Comparison of ENCODE assay signal across 24 mouse cellular contexts in genomic region chr4:71283147-71283546, GRCm38 (mm10).
"Had no signal": no experiment of that assay in that cellular context is flagged by ENCODE, and none has a peak within 500 bp of the region (broad histone marks: within the 10 kb centered on the region; RNA-seq: fewer than 3 reads in every experiment).

No protein-coding gene starts in this region.

- ATAC-seq: hindbrain, embryonic 16.5 days had no signal

- H3K27me3 ChIP-seq: heart, embryonic 12.5 days; hindbrain, embryonic 12.5 days; kidney, embryonic 15.5 days; limb, embryonic 12.5 days; liver, embryonic 13.5 days; liver, embryonic 15.5 days had no signal

- DNase-seq: gastrocnemius, adult 2 months; gastrocnemius, postnatal 10 days; gastrocnemius, postnatal 25 days; heart, adult 18-20 months; heart, postnatal 10 days; heart, postnatal 4 days; kidney, adult 11 months; kidney, adult 2 months; kidney, adult 9 months; kidney, postnatal 14 days; kidney, postnatal 36 days; layer of hippocampus, adult 9-11 months; layer of hippocampus, postnatal 36 days; liver; liver, embryonic 13.5 days had no signal

- H3K36me3 ChIP-seq: heart, embryonic 10.5 days; heart, embryonic 12.5 days; hindbrain, embryonic 10.5 days; hindbrain, embryonic 12.5 days; kidney, embryonic 15.5 days; limb, embryonic 10.5 days; limb, embryonic 12.5 days; liver, embryonic 13.5 days; liver, embryonic 15.5 days had no signal
